Mouse (Mus musculus) olfactory bulb, adult 2 months (tissue): ENCODE data around the gene Zc3h6.

ENCODE experiments used
- CTCF ChIP-seq: fragments of 200-500 bp; IDR thresholded peaks from 2 replicates; pipeline ENCODE4 v1.5.1; 2012; ENCODE audit warnings: low read depth, mild to moderate bottlenecking, low read length, moderate library complexity; ENCODE audit not compliant: insufficient read depth
- POLR2A ChIP-seq: fragments of 200-500 bp; IDR thresholded peaks from 2 replicates; pipeline ENCODE4 v1.6.1; 2012; ENCODE audit warnings: mild to moderate bottlenecking, low read depth, low read length, moderate library complexity; ENCODE audit not compliant: insufficient read depth

- TF ChIP-seq CTCF (no peak), POLR2A (0 out of 2 replicates have a peak, but pooled peaks have one; percentile 26)
Measured at GRCm38 (mm10) chr2:128967661-128968441, 649 bp downstream of the Zc3h6 start, which contains the start of gene Gm10762.
